Mouse (Mus musculus): ENCODE data around the gene Sh2b2.

DNA sequence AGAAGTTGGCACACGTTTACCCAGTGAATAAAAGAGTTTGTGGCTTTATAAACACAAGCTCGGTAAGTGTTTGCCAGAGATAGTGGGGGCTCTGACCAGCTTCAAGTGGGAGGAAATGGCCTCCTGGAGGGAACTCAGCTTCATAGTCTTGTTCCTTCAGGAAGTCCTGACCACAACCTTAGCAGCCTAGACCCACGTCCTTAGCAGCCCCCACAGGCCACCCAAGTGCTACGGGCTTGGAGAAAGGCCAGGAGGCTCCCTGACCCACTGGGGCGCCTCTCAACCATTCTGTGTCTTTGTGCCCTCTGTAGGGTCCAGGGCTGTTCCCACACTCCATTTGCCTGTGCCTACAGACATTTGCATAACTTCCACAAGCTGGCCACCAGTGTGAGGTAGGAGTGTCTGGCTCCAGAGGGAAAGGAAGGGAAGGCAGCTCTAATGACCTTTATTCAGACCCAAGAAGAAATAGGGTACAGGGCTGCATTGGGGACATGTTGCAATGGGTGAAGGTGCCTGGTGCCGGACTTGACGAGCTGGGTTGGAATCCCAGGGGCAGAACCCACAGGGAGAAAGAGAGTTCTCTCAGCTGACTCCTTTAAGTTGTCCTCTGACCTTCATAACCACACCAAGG lies 20.0 kb downstream of the Sh2b2 start:
- TF ChIP-seq POLR2A (IDR thresholded peaks at IDR 0.05; ENCODE audit: borderline replicate concordance, low read depth, low read length) (no peak), CTCF (IDR thresholded peaks at IDR 0.05; ENCODE audit: low read depth, low read length) (no peak)

All from bone marrow macrophage, adult 2 months (primary cell).